Mouse (Mus musculus) midbrain, embryonic 14.5 days (tissue): Measurements from ENCODE around the gene Sppl2b. TPM values are rescaled to one million over a fixed set of nuclear protein-coding genes. Genes with fewer than 3 reads are reported as not detected.

ENCODE experiments used
- ATAC-seq: fragments of 200-750 bp; cut with Nextera tagmentation; 2 replicates; pipeline ENCODE4 v1.8.0; 2017; ENCODE audit warnings: moderate number of reproducible peaks, moderate library complexity; ENCODE audit not compliant: low FRiP score, low TSS enrichment
- DNase-seq: peaks from one replicate; pipeline ENCODE4 v3.0.0-alpha.2; 2015
- H3K27ac ChIP-seq: fragments of 300-500 bp; sonication (generic); replicated peaks from 2 replicates; pipeline ENCODE4 v1.5.1; 2014; ENCODE audit warnings: mild to moderate bottlenecking, low read depth, low read length, moderate library complexity
- H3K27me3 ChIP-seq: fragments of 300-500 bp; sonication (generic); 2 replicates; pipeline ENCODE4 v1.6.1; 2014; ENCODE audit warnings: low read length, control low read depth, mixed read lengths; ENCODE audit not compliant: control insufficient read depth, insufficient read depth
- H3K36me3 ChIP-seq: fragments of 300-500 bp; sonication (generic); 2 replicates; pipeline ENCODE4 v1.6.1; 2014; ENCODE audit warnings: low read length, control low read depth; ENCODE audit not compliant: control insufficient read depth, insufficient read depth
- H3K4me1 ChIP-seq: fragments of 300-500 bp; sonication (generic); 2 replicates; pipeline ENCODE4 v1.6.1; 2014; ENCODE audit warnings: mild to moderate bottlenecking, antibody characterized with exemption, low read length, control low read depth; ENCODE audit not compliant: control insufficient read depth, insufficient read depth
- H3K4me2 ChIP-seq: fragments of 300-500 bp; sonication (generic); 2 replicates; pipeline ENCODE4 v1.6.1; 2014; ENCODE audit warnings: mild to moderate bottlenecking, low read length, moderate library complexity
- H3K4me3 ChIP-seq: fragments of 300-500 bp; sonication (generic); replicated peaks from 2 replicates; pipeline ENCODE4 v1.5.1; 2014; ENCODE audit warnings: low read depth, low read length
- H3K9ac ChIP-seq: fragments of 300-500 bp; sonication (generic); replicated peaks from 2 replicates; pipeline ENCODE4 v1.6.1; 2014; ENCODE audit warnings: mild to moderate bottlenecking, low read length, moderate library complexity
- H3K9me3 ChIP-seq: fragments of 300-500 bp; sonication (generic); 2 replicates; pipeline ENCODE4 v1.6.1; 2016; ENCODE audit warnings: low read length, control low read depth, mixed read lengths; ENCODE audit not compliant: control insufficient read depth
- WGBS: fragments of 180-500 bp; shearing (Covaris S2); extraction: QIAGEN DNeasy Blood & Tissue Kit; methylation state at CpG from one replicate; pipeline ENCODE4 v1.1.7; 2014; 5-methylcytosine and 5-hydroxymethylcytosine counted together
- polyA plus RNA-seq: library from polyadenylated mRNA; unstranded; fragments of >200 nt; fragmentation: Nextera tagmentation; extraction: Ambion mirVana; gene quantifications from 2 replicates; pipeline ENCODE4 v1.2.1, GENCODE M21; 2014

Sppl2b gene
- polyA plus RNA-seq, 1 experiment from 2014 or later, result 60.5 TPM

DNA sequence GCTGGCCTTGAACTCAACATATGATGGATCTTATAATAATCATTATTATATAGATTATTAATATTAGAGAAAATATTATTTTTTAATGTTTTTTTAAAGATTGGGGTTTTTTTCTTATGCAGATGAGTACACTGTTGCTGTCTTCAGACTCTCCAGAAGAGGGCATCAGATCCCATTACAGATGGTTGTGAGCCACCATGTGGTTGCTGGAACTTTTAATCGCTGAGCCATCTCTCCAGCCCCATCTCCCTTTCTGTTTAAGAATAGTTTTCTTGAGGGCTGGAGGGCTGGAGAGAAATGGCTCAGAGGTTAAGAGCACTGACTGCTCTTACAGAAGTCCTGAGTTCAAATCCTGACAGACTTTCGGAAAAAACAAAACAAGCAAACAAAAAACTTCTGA, 33.1 kb upstream of the Sppl2b start:
- H3K9me3 ChIP-seq, result no peaks in the 10 kb centered on the region
- no peaks in the 10 kb centered on the region for H3K4me1 ChIP-seq
- no peak overlapping the region for H3K27ac ChIP-seq
- no peak overlapping the region for H3K4me3 ChIP-seq
- peak; percentile 47 for DNase-seq
- no peak for ATAC-seq
- no peaks in the 10 kb centered on the region for H3K27me3 ChIP-seq
- WGBS, result 39% methylated on average over 2 of the region's 2 CpGs
- no peak overlapping the region for H3K4me2 ChIP-seq
- H3K9ac ChIP-seq, result no peak overlapping the region
- H3K36me3 ChIP-seq, result no peaks in the 10 kb centered on the region

DNA sequence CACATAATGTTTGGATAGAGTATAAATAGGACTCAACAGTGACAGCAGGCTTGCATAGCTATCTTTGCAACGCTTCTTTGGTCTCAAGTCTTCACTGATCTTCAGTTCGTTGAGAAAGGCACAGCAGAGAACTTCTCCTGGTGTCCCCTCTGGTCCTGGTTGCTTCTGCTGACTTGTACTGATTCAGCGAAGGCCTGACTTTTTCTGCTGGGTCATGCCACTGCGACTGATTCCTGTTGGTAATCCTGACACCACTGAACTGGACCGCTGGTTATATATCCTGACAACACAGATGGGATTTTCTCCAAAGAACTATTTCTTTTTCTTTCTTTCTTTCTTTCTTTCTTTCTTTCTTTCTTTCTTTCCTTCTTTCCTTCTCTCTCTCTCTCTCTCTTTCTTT, 32.5 kb upstream of the Sppl2b start:
- 92% methylated on average over 5 of the region's 5 CpGs for WGBS
- H3K36me3 ChIP-seq, result no peaks in the 10 kb centered on the region
- no peak overlapping the region for H3K4me3 ChIP-seq
- H3K4me1 ChIP-seq, result peaks cover 3% of the 10 kb centered on the region
- DNase-seq (no peak), ATAC-seq (no peak)
- H3K4me2 ChIP-seq, result no peak overlapping the region
- no peak overlapping the region for H3K27ac ChIP-seq
- no peaks in the 10 kb centered on the region for H3K27me3 ChIP-seq
- no peaks in the 10 kb centered on the region for H3K9me3 ChIP-seq
- H3K9ac ChIP-seq, result no peak overlapping the region

DNA sequence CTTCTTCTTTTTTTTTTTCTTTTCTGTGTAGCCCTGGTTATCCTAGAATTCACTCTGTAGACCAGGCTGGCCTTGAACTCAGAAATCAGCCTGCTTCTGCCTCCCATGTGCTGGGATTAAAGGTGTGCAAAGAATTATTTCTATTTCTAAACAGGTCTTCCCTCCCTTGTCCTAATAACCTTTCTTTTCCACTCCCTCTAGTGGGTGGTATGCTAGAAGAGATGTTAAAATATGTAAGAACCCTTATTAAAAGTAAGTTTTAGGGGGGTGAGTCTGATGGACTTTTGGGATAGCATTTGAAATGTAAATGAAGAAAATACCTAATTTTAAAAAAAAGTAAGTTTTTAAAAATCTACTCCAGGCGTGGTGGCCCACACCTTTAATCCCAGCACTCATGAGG, 31.8 kb upstream of the Sppl2b start:
- no peak overlapping the region for H3K27ac ChIP-seq
- H3K9me3 ChIP-seq, result no peaks in the 10 kb centered on the region
- no peaks in the 10 kb centered on the region for H3K36me3 ChIP-seq
- ATAC-seq (no peak), DNase-seq (no peak)
- peaks cover 10% of the 10 kb centered on the region for H3K4me1 ChIP-seq
- no peak overlapping the region for H3K9ac ChIP-seq
- H3K4me3 ChIP-seq, result no peak overlapping the region
- H3K4me2 ChIP-seq, result no peak overlapping the region
- 85% methylated on average over 1 of the region's 1 CpGs for WGBS
- no peaks in the 10 kb centered on the region for H3K27me3 ChIP-seq

DNA sequence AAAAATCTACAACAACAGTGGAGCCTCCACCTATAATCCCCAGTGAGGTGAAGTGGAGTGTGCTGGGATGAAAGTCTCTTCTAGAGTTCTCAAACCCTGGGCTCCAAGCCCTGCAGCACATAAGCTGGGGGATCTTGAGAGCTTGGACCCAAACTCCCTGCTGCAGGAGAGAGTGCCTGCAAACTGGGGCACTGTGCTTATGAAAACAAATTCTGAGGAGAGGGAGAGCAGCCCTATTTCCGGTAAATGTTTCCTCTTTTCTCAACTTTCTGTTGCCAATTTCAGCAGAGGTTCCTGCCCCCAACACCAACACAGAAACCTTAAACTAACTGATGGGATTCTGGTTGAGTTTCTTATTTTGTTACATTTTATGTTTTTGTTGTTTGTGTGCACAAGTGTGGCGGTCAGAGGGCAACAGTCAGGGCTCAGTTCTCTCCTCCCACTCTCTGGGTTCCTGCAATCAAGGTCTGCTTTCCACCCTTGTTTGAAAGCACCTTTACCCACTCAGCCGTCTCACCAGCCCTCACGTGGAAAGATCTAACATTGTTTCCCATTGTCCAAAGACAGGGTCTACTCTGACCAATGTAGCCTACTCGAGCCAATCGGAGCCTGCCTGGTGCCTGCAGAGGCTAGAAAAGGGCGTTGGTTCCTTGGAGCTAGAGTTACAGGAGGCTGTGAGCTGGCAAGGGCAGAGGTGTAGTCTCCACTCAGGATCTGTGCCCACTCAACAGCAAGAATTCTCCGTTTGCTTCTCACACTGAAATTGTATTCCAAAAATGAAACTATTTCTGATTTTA, 31.0 kb upstream of the Sppl2b start:
- peaks cover under 1% of the 10 kb centered on the region; the same call in 1 of the 2 replicates for H3K36me3 ChIP-seq
- H3K9me3 ChIP-seq, result no peaks in the 10 kb centered on the region
- no peak overlapping the region for H3K9ac ChIP-seq
- H3K4me3 ChIP-seq, result no peak overlapping the region
- WGBS, result 71% methylated on average over 8 of the region's 8 CpGs
- H3K27me3 ChIP-seq, result no peaks in the 10 kb centered on the region
- DNase-seq, result no peak
- no peak overlapping the region for H3K27ac ChIP-seq
- no peak overlapping the region for H3K4me2 ChIP-seq
- no peak for ATAC-seq
- peaks cover 10% of the 10 kb centered on the region for H3K4me1 ChIP-seq

DNA sequence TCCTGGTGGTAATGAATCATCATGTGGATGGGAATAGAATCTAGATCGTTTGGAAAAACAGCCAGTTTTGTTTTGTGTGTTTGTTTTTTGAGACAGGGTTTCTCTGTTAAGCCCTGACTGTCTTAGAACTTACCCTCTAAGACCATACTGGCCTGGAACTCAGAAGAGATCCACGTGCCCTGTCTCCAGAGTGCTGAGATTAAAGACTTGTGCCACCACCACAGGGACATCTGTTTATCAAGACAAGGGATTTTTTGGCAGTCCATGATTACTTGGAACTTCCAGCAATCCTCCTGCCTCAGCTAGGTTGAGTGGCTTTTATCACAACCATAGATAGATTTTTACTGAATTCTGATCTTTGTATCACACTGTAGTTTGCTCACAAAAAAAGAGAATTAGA, 30.2 kb upstream of the Sppl2b start:
- Histone ChIP-seq H3K4me1 (peaks cover 10% of the 10 kb centered on the region), H3K4me3 (no peak overlapping the region), H3K9me3 (no peaks in the 10 kb centered on the region), H3K9ac (no peak overlapping the region), H3K27me3 (no peaks in the 10 kb centered on the region), H3K36me3 (peaks cover 9% of the 10 kb centered on the region), H3K27ac (no peak overlapping the region), H3K4me2 (no peak overlapping the region)
- 82% methylated on average over 2 of the region's 2 CpGs for WGBS
- DNase-seq (no peak), ATAC-seq (no peak)

DNA sequence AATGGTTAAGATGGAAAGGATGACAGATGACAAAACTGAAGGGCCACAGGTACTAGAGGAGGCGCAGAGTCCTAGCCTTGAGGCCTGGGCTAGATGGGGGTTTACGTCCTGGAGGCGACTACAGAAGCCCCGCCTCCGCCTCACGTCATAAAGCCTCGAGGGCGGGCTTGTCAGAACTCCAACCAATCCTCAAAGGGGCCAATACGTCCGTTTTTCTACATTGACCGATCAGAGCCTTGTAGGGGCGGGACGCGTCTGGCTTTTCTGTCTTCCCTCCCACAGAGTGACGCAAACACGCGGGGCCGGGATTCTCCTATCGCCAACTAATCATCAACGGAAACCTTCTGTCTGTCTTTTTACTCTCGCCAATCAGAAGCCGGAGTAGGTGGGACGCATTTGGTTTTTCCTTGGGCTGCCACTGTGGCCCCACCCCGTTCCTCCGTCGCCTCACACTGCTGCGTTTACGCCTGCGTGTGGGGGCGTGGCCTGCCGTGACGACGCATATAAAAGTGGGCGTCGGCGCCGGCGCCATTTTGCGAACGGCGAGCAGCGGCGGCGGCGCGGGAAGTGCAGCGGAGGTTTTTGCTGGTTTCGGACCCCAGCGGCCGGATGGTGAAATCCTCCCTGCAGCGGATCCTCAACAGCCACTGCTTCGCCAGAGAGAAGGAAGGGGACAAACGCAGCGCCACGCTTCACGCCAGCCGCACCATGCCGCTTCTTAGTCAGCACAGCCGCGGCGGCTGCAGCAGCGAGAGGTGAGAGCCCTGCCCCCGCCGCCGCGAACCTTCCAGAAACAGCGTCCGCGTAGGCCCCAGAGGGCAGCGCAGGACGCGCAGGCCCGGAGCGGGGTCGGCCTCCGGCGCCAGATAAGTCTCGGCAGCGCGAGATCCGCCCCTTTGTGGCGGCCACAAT, 28.7 kb upstream of the Sppl2b start, which contains the start of gene Oaz1:
Gene Oaz1 (plus strand): TSS at position 506 of the 912 bp plus-strand sequence.
- H3K4me2 ChIP-seq, result peak within 1 kb of the TSS; percentile 92
- H3K36me3 ChIP-seq, result peaks cover 20% of the 10 kb centered on the region
- ATAC-seq (peak; percentile 97), DNase-seq (peak; percentile 99)
- no peaks in the 10 kb centered on the region for H3K27me3 ChIP-seq
- H3K9me3 ChIP-seq, result no peaks in the 10 kb centered on the region
- H3K4me3 ChIP-seq, result peak within 1 kb of the TSS; percentile 74
- peaks cover 10% of the 10 kb centered on the region for H3K4me1 ChIP-seq
- peak within 1 kb of the TSS; percentile 84 for H3K9ac ChIP-seq
- peak within 1 kb of the TSS; percentile 92 for H3K27ac ChIP-seq
- WGBS, result under 1% methylated on average over 74 of the region's 82 CpGs

DNA sequence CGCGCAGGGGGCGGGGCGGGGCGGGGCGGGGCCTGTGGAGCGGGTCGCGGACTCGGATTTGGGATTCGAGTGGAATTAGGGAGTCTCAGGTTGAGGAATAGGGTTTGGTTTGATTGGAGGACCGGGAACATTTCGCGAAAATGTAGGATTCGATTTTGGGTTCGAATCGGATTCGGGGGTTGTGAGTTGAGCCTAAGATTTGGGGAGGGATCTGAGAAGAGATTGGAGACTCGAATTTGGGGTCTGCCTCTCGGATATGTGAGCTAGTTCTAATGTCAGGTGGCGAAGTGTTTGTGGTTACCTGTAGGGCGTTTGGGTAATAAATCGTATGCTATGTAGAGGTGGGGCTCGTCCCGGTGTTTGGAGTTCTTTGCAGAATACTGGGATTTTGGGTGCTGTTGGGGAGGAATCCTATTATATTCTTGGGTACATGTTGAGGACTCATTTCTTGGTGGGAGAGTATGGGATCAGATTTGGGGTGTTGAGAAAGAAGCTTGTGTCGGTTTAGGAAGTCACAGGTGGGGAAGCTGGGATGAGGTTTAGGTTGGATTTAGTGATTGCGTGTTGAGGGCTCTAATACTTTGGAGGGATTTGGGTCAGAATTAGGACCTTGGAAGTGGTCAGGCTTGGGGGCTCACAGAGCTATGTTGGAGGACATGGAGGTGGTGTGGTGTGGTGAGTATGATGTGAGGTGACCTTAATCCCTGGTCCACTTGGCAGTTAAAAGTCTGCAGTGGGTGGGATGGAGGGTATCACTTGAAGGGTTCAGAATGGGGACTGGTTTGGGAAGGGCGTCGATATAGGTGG, 27.8 kb upstream of the Sppl2b start:
- Histone ChIP-seq H3K9ac (peak overlapping the region; percentile 84), H3K4me3 (peak overlapping the region; percentile 74), H3K4me1 (peaks cover 10% of the 10 kb centered on the region), H3K4me2 (peak overlapping the region; percentile 92), H3K36me3 (peaks cover 24% of the 10 kb centered on the region), H3K9me3 (no peaks in the 10 kb centered on the region), H3K27me3 (no peaks in the 10 kb centered on the region), H3K27ac (peak overlapping the region; percentile 92)
- ATAC-seq (no peak), DNase-seq (no peak)
- WGBS, result 7% methylated on average over 29 of the region's 29 CpGs

DNA sequence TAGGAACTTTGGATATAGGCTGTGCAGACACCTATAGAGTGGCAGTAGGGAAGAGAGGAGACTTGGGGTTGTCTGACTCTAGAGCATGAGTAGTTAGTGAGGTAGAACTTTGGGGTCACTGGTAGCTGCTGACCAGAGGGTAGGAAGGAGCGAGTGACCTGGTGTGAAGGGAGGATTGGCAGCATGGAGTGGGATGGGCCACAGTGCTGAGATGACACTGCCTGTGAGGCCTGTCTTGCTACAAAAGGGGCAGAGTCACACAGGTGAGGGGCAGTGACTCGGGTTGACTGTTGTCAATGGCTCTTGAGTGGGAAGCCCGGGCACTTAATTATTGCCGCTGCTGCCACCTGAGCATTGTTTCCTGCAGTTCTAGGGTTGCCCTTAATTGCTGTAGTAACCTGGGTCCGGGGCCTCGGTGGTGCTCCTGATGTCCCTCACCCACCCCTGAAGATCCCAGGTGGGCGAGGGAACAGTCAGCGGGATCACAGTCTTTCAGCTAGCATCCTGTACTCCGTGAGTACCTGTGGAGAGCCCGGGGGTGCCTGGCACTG, 27.1 kb upstream of the Sppl2b start:
- Histone ChIP-seq H3K27me3 (no peaks in the 10 kb centered on the region), H3K9me3 (no peaks in the 10 kb centered on the region), H3K4me2 (peak overlapping the region; percentile 92), H3K4me3 (peak overlapping the region; percentile 74), H3K9ac (peak overlapping the region; percentile 84; the same call in 1 of the 2 replicates), H3K27ac (no peak overlapping the region), H3K36me3 (peaks cover 24% of the 10 kb centered on the region), H3K4me1 (peaks cover 10% of the 10 kb centered on the region)
- DNase-seq (no peak), ATAC-seq (no peak)
- 80% methylated on average over 10 of the region's 10 CpGs for WGBS
